Mouse (Mus musculus) myocyte (in vitro differentiated cells): ENCODE measurements around the gene Obsl1. TPM values are rescaled to one million over a fixed set of nuclear protein-coding genes. Genes with fewer than 3 reads are reported as not detected.

Experiments used
- H3K27me3 ChIP-seq: one replicate; pipeline ENCODE4 v1.6.1; 2011; ENCODE audit not compliant: control insufficient read depth, insufficient read depth, insufficient read length
- H3K36me3 ChIP-seq: one replicate; pipeline ENCODE4 v1.6.1; 2011; ENCODE audit not compliant: control insufficient read depth, insufficient read depth
- H3K4me2 ChIP-seq: one replicate; pipeline ENCODE4 v1.6.1; 2011; ENCODE audit warnings: low read depth, control low read depth
- H3K4me3 ChIP-seq: one replicate; pipeline ENCODE4 v1.5.1; 2011; ENCODE audit warnings: mild to moderate bottlenecking, control low read depth, moderate library complexity
- H3K79me2 ChIP-seq: one replicate; pipeline ENCODE4 v1.6.1; 2011; ENCODE audit not compliant: control insufficient read depth, insufficient read depth
- H3ac ChIP-seq: one replicate; pipeline ENCODE4 v1.6.1; 2011; ENCODE audit not compliant: control insufficient read depth, insufficient read length
- CEBPB ChIP-seq: IDR thresholded peaks from 2 replicates; pipeline ENCODE4 v1.6.1; 2011; ENCODE audit warnings: mild to moderate bottlenecking, moderate library complexity; ENCODE audit not compliant: poor library complexity, insufficient read depth, severe bottlenecking
- E2F4 ChIP-seq: IDR thresholded peaks from one replicate; pipeline ENCODE4 v1.6.1; 2011; ENCODE audit warnings: mild to moderate bottlenecking, control low read depth, moderate library complexity; ENCODE audit not compliant: insufficient read depth
- MAX ChIP-seq: IDR thresholded peaks from one replicate; pipeline ENCODE4 v1.6.1; 2011; ENCODE audit warnings: low read depth, mild to moderate bottlenecking, control low read depth
- MYOD1 ChIP-seq, 3 experiments: IDR thresholded peaks; one replicate each; pipeline ENCODE4 v1.6.1; 2011; ENCODE audit warnings: control low read depth in 2 of 3, low read depth in 2 of 3, mild to moderate bottlenecking in 2 of 3, moderate library complexity in 1 of 3; ENCODE audit not compliant: insufficient read length in 2 of 3, control insufficient read depth in 1 of 3
- MYOG ChIP-seq, 3 experiments: IDR thresholded peaks; one replicate each; pipeline ENCODE4 v1.6.1; 2011; ENCODE audit warnings: control low read depth in 2 of 3, low read depth in 2 of 3, mild to moderate bottlenecking in 2 of 3; ENCODE audit not compliant: insufficient read length in 2 of 3, control insufficient read depth in 1 of 3, insufficient read depth in 1 of 3
- POLR2A ChIP-seq: IDR thresholded peaks from one replicate; pipeline ENCODE4 v1.6.1; 2011; ENCODE audit warnings: low read depth, mild to moderate bottlenecking, control low read depth, moderate library complexity; ENCODE audit not compliant: insufficient read length
- POLR2AphosphoS2 ChIP-seq: IDR thresholded peaks from one replicate; pipeline ENCODE4 v1.6.1; 2011; ENCODE audit warnings: low read depth, control low read depth; ENCODE audit not compliant: insufficient read length
- REST ChIP-seq: IDR thresholded peaks from one replicate; pipeline ENCODE4 v1.6.1; 2011; ENCODE audit warnings: mild to moderate bottlenecking, control low read depth, moderate library complexity; ENCODE audit not compliant: insufficient read depth, insufficient read length
- SRF ChIP-seq: IDR thresholded peaks from one replicate; pipeline ENCODE4 v1.6.1; 2011; ENCODE audit warnings: low read depth; ENCODE audit not compliant: control insufficient read depth, insufficient read length
- TCF12 ChIP-seq: IDR thresholded peaks from one replicate; pipeline ENCODE4 v1.6.1; 2011; ENCODE audit warnings: mild to moderate bottlenecking, control low read depth; ENCODE audit not compliant: poor library complexity, insufficient read depth, severe bottlenecking
- TCF3 ChIP-seq: IDR thresholded peaks from one replicate; pipeline ENCODE4 v1.6.1; 2011; ENCODE audit warnings: low read depth, control low read depth; ENCODE audit not compliant: insufficient read length
- USF1 ChIP-seq: IDR thresholded peaks from one replicate; pipeline ENCODE4 v1.6.1; 2011; ENCODE audit warnings: low read depth, mild to moderate bottlenecking, control low read depth, moderate library complexity
- polyA plus RNA-seq: library from polyadenylated mRNA; unstranded; fragments of >200 nt; fragmentation: generic; extraction: Trizol; gene quantifications from one replicate; pipeline ENCODE4 v1.2.1, GENCODE M21; 2012; ENCODE audit warnings: missing spikeins

Obsl1 gene
- polyA plus RNA-seq, 1 experiment, result 148 TPM

DNA sequence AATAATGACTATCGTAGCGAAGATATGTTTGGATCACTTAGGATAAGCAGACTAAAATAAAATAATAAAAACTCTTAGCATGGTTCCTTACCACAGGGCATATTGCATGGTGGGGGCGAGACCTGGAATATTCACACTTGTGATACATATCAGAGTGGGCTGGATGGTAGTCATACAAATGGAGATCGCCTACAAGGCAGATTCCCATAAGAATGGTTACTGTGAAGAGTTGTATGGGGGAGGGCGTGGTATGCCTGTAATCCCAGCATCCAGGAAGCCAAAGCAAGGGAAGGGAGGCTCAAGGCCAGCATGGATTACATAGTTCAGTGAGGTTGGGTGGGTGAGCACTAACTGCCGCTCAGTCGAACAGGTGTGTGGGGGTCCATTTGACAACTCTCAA is 25.5 kb downstream of the Obsl1 start:
- no peak overlapping the region for H3ac ChIP-seq
- TF ChIP-seq POLR2AphosphoS2 (peak; percentile 34), TCF12 (no peak), REST (no peak)
- peaks cover 6% of the 10 kb centered on the region for H3K27me3 ChIP-seq
- peaks cover 4% of the 10 kb centered on the region for H3K36me3 ChIP-seq
- H3K79me2 ChIP-seq, result peaks cover 6% of the 10 kb centered on the region
- H3K4me2 ChIP-seq, result no peak overlapping the region
- no peak overlapping the region for H3K4me3 ChIP-seq

DNA sequence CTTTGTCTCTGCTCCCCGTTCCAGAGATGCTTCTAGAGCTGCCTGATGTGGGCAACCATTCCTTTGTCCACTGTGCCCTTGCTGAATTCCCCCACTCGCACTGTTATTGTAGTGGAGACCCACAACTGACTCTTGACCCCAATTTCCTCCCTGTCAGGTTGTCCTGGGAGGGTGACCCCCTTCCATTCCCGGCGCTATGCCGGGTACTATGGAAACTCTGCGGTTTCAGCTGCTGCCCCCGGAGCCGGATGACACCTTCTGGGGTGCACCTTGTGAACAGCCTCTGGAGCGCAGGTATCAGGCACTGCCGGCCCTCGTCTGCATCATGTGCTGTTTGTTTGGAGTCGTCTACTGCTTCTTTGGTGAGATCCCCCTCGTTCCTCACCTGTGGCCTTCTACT is 26.2 kb downstream of the Obsl1 start:
- no peak for TF ChIP-seq MAX
- TF ChIP-seq MYOD1 (IDR thresholded peaks at IDR 0.05; ENCODE audit: control insufficient read depth in 1 of 3, insufficient read length in 2 of 3, low read depth in 2 of 3), result no peak
- no peak for TF ChIP-seq POLR2A
- no peak for TF ChIP-seq POLR2AphosphoS2
- TF ChIP-seq TCF12, result no peak
- TF ChIP-seq CEBPB, result no peak
- TF ChIP-seq REST, result no peak
- TF ChIP-seq TCF3, result no peak
- no peak for TF ChIP-seq USF1
- TF ChIP-seq E2F4, result no peak
- TF ChIP-seq MYOG (IDR thresholded peaks at IDR 0.05; ENCODE audit: control insufficient read depth in 1 of 3, insufficient read depth in 1 of 3, insufficient read length in 2 of 3, low read depth in 2 of 3), result no peak
- no peak for TF ChIP-seq SRF
- peaks cover 6% of the 10 kb centered on the region for H3K79me2 ChIP-seq
- H3K4me3 ChIP-seq, result peak overlapping the region; percentile 28
- peak overlapping the region; percentile 67 for H3K4me2 ChIP-seq
- no peak overlapping the region for H3ac ChIP-seq
- peaks cover 6% of the 10 kb centered on the region for H3K27me3 ChIP-seq
- H3K36me3 ChIP-seq, result peaks cover 4% of the 10 kb centered on the region

- Histone ChIP-seq H3K27me3 (peaks cover 6% of the 10 kb centered on the region), H3K36me3 (peaks cover 4% of the 10 kb centered on the region)
- TF ChIP-seq MYOD1 (IDR thresholded peaks at IDR 0.05; ENCODE audit: control insufficient read depth in 1 of 3, insufficient read length in 2 of 3, low read depth in 2 of 3) (no peak), TCF3 (no peak), SRF (no peak), REST (no peak), CEBPB (no peak), MAX (no peak), MYOG (IDR thresholded peaks at IDR 0.05; ENCODE audit: control insufficient read depth in 1 of 3, insufficient read depth in 1 of 3, insufficient read length in 2 of 3, low read depth in 2 of 3) (no peak), TCF12 (no peak), POLR2AphosphoS2 (no peak)
Observed at GRCm38 (mm10) chr1:75479635-75479989, 26.6 kb downstream of the Obsl1 start.

GRCm38 (mm10) chr1:75478916-75479634 is 27.2 kb downstream of the Obsl1 start, which contains the start of the genes Chpf and Tmem198:
Gene Chpf, minus strand, starts transcription at chr1:75479307.
Gene Tmem198, plus strand, starts transcription at chr1:75479532.
- Histone ChIP-seq H3K27me3 (peaks cover 6% of the 10 kb centered on the region), H3K4me3 (peak within 1 kb of the TSS; percentile 28), H3ac (peak within 1 kb of the TSS; percentile 53), H3K4me2 (peak within 1 kb of the TSS; percentile 86), H3K36me3 (peaks cover 4% of the 10 kb centered on the region), H3K79me2 (peaks cover 6% of the 10 kb centered on the region)
- no peak for TF ChIP-seq TCF12
- no peak for TF ChIP-seq USF1
- TF ChIP-seq MYOG (IDR thresholded peaks at IDR 0.05; ENCODE audit: control insufficient read depth in 1 of 3, insufficient read depth in 1 of 3, insufficient read length in 2 of 3, low read depth in 2 of 3), result peak in 1 of 3 experiments; percentile 32
- no peak for TF ChIP-seq MAX
- peak; percentile 7 for TF ChIP-seq POLR2AphosphoS2
- TF ChIP-seq CEBPB, result no peak
- no peak for TF ChIP-seq E2F4
- TF ChIP-seq POLR2A, result peak; percentile 86
- peak in 1 of 3 experiments; percentile 3 for TF ChIP-seq MYOD1 (IDR thresholded peaks at IDR 0.05; ENCODE audit: control insufficient read depth in 1 of 3, insufficient read length in 2 of 3, low read depth in 2 of 3)
- TF ChIP-seq SRF, result peak; percentile 73
- no peak for TF ChIP-seq TCF3
- peak; percentile 97 for TF ChIP-seq REST

More at GRCm38 (mm10) chr1:75479635-75479989, 26.6 kb downstream of the Obsl1 start:
- peaks cover 6% of the 10 kb centered on the region for H3K79me2 ChIP-seq
- H3ac ChIP-seq, result peak overlapping the region; percentile 53
- H3K4me3 ChIP-seq, result peak overlapping the region; percentile 28
- peak overlapping the region; percentile 67 for H3K4me2 ChIP-seq

DNA sequence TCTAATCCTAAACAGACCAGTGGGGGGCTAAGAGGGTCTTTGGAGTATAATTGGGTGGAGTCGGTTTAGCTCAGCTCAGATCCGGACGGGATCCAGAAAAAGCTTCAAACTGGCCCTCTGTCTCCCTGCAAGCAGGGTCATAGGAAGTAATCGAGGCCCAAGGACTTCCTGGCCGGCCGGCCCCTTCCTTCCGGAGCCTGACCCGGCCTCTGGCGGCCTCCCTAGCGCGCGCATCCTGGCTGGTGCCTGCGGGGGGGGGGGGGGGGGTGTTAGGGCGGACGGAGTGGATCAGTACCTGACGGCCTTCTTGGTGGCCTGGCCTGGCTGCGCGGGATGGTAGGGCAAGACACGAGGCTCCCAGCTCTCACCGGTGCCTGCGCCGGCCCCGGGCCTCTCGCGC is 27.8 kb downstream of the Obsl1 start:
- H3K4me3 ChIP-seq, result peak overlapping the region; percentile 28
- peaks cover 6% of the 10 kb centered on the region for H3K79me2 ChIP-seq
- peak overlapping the region; percentile 53 for H3ac ChIP-seq
- peaks cover 4% of the 10 kb centered on the region for H3K36me3 ChIP-seq
- H3K27me3 ChIP-seq, result peaks cover 6% of the 10 kb centered on the region
- no peak for TF ChIP-seq TCF3
- no peak for TF ChIP-seq USF1
- no peak for TF ChIP-seq POLR2AphosphoS2
- TF ChIP-seq MAX, result no peak
- no peak for TF ChIP-seq TCF12
- TF ChIP-seq SRF, result no peak
- TF ChIP-seq REST, result no peak
- no peak for TF ChIP-seq MYOD1 (IDR thresholded peaks at IDR 0.05; ENCODE audit: control insufficient read depth in 1 of 3, insufficient read length in 2 of 3, low read depth in 2 of 3)
- H3K4me2 ChIP-seq, result peak overlapping the region; percentile 86
